Mouse (Mus musculus): Measurements from ENCODE around the gene Dennd6b. TPM values are rescaled to one million over a fixed set of nuclear protein-coding genes. Genes with fewer than 3 reads are reported as not detected.

The Dennd6b gene
- total RNA-seq, 2 experiments from 2014 or later = 8.9 to 10.9 TPM

- DNase-seq = no peak
- TF ChIP-seq CTCF (IDR thresholded peaks at IDR 0.05) = no peak
- intact Hi-C loops (cut with DNase I) = no loop called here
- H3K4me3 ChIP-seq = no peak overlapping the region
- H3K27ac ChIP-seq = no peak overlapping the region
Measured at GRCm38 (mm10) chr15:89147456-89147855, 48.8 kb downstream of the Dennd6b start.

- H3K27ac ChIP-seq = no peak overlapping the region
- no peak for TF ChIP-seq CTCF (IDR thresholded peaks at IDR 0.05)
- intact Hi-C loops (cut with DNase I) = no loop called here
- no peak for DNase-seq
- H3K4me3 ChIP-seq = peak overlapping the region; percentile 33; the same call in 1 of the 2 replicates
Measured at GRCm38 (mm10) chr15:89147024-89147423, 49.3 kb downstream of the Dennd6b start.

DNA sequence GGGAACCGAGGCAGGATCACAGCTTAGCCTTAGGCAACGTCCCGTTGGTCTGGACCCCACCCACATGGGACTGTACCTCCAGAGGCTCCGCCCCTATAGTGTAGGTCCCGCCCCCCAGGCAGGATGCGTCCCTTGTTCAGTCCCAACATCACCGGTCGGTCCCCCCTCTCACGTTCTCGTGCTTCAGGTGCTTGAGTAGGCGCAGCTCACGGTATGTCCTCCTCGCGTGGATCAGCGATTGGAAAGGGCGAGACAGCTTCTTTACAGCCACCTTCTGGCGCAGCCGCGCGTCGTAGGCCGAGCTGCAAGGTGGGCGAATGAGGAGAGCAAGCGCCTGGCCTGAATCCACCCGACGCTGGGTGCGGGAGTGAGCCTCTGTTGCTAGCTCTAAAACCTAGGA, 49.8 kb downstream of the Dennd6b start:
- intact Hi-C loops (cut with DNase I) = no loop called here
- H3K4me3 ChIP-seq = peak overlapping the region; percentile 33
- DNase-seq = no peak
- no peak overlapping the region for H3K27ac ChIP-seq
- no peak for TF ChIP-seq CTCF (IDR thresholded peaks at IDR 0.05)

GRCm38 (mm10) chr15:89145813-89146350, 50.4 kb downstream of the Dennd6b start:
- DNase-seq = no peak
- Histone ChIP-seq H3K27ac (no peak overlapping the region), H3K4me3 (no peak overlapping the region)
- no peak for TF ChIP-seq CTCF (IDR thresholded peaks at IDR 0.05)
- intact Hi-C loops (cut with DNase I) = no loop called here

GRCm38 (mm10) chr15:89144965-89145364, 51.3 kb downstream of the Dennd6b start:
- intact Hi-C loops (cut with DNase I) = loop anchor here (5.0 kb wide), 1 partner anchor 52 kb away; the partner anchor contains the start of gene Dennd6b
- TF ChIP-seq CTCF (IDR thresholded peaks at IDR 0.05) = no peak
- no peak for DNase-seq
- Histone ChIP-seq H3K27ac (no peak overlapping the region), H3K4me3 (no peak overlapping the region)

- intact Hi-C loops (cut with DNase I) = loop anchor here (5.0 kb wide), 1 partner anchor 54 kb away; the partner anchor contains the start of gene Dennd6b
- no peak for DNase-seq
- no peak for TF ChIP-seq CTCF (IDR thresholded peaks at IDR 0.05)
- Histone ChIP-seq H3K4me3 (no peak overlapping the region), H3K27ac (no peak overlapping the region)
Measured at GRCm38 (mm10) chr15:89143134-89143533, 53.2 kb downstream of the Dennd6b start.

- TF ChIP-seq CTCF (IDR thresholded peaks at IDR 0.05) = no peak
- Histone ChIP-seq H3K4me3 (peak overlapping the region; percentile 18; the same call in 1 of the 2 replicates), H3K27ac (peak overlapping the region; percentile 99)
- DNase-seq = no peak
- intact Hi-C loops (cut with DNase I) = loop anchor here (5.0 kb wide), 1 partner anchor 55 kb away; the partner anchor contains the start of gene Dennd6b
Measured at GRCm38 (mm10) chr15:89141905-89142304, 54.4 kb downstream of the Dennd6b start.

DNA sequence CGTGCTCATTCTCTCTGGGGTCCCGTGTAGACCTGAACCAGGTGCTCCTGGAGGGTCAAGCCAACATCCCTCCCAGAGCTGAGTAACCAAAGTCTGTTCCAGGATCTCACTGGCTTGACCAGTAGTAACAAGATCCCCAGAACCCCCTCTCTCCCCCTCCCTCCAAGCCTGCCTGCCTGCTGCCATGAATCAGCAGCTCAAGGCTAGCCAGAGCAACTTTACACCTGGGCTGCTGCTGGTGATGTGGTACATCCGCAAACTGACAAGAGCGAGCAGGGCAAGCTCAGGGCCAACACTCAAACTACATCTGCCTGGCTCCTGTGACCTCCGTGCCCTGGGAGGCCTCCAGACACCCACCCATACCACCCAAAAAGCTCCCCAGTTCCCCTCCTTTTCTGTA, 54.9 kb downstream of the Dennd6b start:
- H3K4me3 ChIP-seq = peak overlapping the region; percentile 96
- intact Hi-C loops (cut with DNase I) = loop anchor here (5.0 kb wide), 1 partner anchor 56 kb away; the partner anchor contains the start of gene Dennd6b
- TF ChIP-seq CTCF (IDR thresholded peaks at IDR 0.05) = no peak
- H3K27ac ChIP-seq = peak overlapping the region; percentile 99
- DNase-seq = peak; percentile 73

- peak within 1 kb of the TSS; percentile 96 for H3K4me3 ChIP-seq
- DNase-seq = peak; percentile 93
- intact Hi-C loops (cut with DNase I) = loop anchor here (5.0 kb wide), 1 partner anchor 57 kb away; the partner anchor contains the start of gene Dennd6b
- peak within 1 kb of the TSS; percentile 99 for H3K27ac ChIP-seq
- TF ChIP-seq CTCF (IDR thresholded peaks at IDR 0.05) = no peak
Measured at GRCm38 (mm10) chr15:89140659-89141252, 55.5 kb downstream of the Dennd6b start, which contains the start of gene Mapk12. Gene Mapk12, minus strand, starts transcription at chr15:89140703.

DNA sequence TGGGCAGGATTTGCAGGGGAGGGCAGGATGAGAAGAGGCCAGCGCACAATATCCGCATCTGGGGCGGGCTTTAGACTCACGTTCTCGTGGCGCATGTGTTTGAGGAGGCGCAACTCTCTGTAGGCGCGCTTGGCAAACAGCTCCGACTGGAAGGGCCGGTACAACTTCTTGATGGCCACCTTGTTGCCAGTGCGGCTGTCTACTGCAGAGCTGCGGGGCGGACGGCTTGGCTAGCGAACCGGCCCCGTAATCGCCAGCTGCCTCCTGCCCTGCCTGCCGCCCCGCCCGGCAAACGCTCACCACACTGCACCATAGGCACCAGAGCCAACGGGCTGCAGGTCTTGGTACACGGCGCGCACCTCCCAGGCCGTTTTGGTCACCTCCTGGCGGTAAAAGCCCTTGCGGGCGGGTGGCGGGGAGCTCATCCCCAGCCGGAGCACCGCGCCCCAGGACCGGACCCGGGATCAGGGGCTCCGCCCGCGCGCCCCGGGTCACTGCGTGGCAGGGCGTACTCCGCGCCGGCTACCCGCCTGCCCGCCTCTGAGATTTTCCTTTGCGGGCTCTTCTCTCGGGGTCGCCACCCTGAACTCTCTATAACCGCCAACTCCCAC, 56.1 kb downstream of the Dennd6b start:
- Histone ChIP-seq H3K27ac (peak overlapping the region; percentile 99), H3K4me3 (peak overlapping the region; percentile 96)
- peak; percentile 84 for DNase-seq
- intact Hi-C loops (cut with DNase I) = loop anchor here (5.0 kb wide), 1 partner anchor 57 kb away; the partner anchor contains the start of gene Dennd6b
- peak; percentile 2; the same call in 1 of the 2 replicates for TF ChIP-seq CTCF (IDR thresholded peaks at IDR 0.05)

- intact Hi-C loops (cut with DNase I) = no loop called here
- Histone ChIP-seq H3K27ac (peak overlapping the region; percentile 99), H3K4me3 (peak overlapping the region; percentile 96)
- no peak for DNase-seq
- TF ChIP-seq CTCF (IDR thresholded peaks at IDR 0.05) = no peak
Measured at GRCm38 (mm10) chr15:89138531-89138930, 57.8 kb downstream of the Dennd6b start.

- TF ChIP-seq CTCF (IDR thresholded peaks at IDR 0.05) = no peak
- no peak for DNase-seq
- H3K4me3 ChIP-seq = peak overlapping the region; percentile 96
- H3K27ac ChIP-seq = peak overlapping the region; percentile 99
- intact Hi-C loops (cut with DNase I) = no loop called here
Measured at GRCm38 (mm10) chr15:89138046-89138405, 58.3 kb downstream of the Dennd6b start.

Measured in gastrocnemius, adult 2 months (tissue).